Mouse (Mus musculus) erythroblast, embryonic 14.5 days (primary cell): ENCODE results near the gene Tekt3.

ENCODE experiments used
- GATA1 ChIP-seq: IDR thresholded peaks from 2 replicates; pipeline ENCODE4 v1.6.1; 2012; ENCODE audit warnings: low read length, inconsistent platforms, mixed read lengths
- TAL1 ChIP-seq: IDR thresholded peaks from 3 replicates; pipeline ENCODE4 v1.6.1; 2012; ENCODE audit warnings: low read length, inconsistent platforms, mixed read lengths

DNA sequence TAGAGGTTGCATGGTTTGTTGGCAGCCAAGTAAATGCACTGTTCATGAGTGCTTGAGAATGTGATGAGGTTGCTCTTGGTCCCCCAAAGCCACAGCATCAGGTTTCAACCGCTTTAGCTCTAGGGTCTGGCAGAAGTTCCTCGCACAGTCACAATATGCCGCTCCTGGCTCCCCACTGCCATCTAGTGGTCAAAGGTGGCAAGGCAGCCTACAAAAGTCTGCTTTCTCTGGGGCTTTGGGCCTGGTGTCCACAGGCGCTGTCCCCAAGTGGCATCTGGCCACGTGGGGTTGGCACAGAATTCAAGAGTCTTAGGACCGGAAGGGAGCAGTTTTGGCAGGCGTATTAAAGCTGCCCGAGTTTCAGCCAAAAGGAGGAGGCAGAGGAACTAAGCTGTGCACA lies 74.2 kb downstream of the Tekt3 start:
- TF ChIP-seq TAL1 (no peak), GATA1 (no peak)
